Mouse (Mus musculus) MEL (cell line): ENCODE measurements around the gene Hoxd8. TPM values are rescaled to one million over a fixed set of nuclear protein-coding genes. Genes with fewer than 3 reads are reported as not detected.

Experiments
- DNase-seq: peaks from one replicate; pipeline ENCODE4 v3.0.0; 2011; ENCODE audit warnings: low read depth, low spot score
- H3K27ac ChIP-seq: 2 replicates; pipeline ENCODE4 v1.5.1; 2012; ENCODE audit warnings: low read depth, mild to moderate bottlenecking, control low read depth, low read length, moderate library complexity; ENCODE audit not compliant: control insufficient read depth
- H3K27me3 ChIP-seq, 2 experiments: fragments of 150-350 bp in 1 of 2; sonication (generic) in 1 of 2; 2 replicates each; pipeline ENCODE4 v1.6.1; 2012; ENCODE audit warnings: low read length in 2 of 2, mild to moderate bottlenecking in 2 of 2, improper control_type of control experiment in 1 of 2, moderate library complexity in 1 of 2; ENCODE audit not compliant: insufficient read depth in 2 of 2, control insufficient read depth in 1 of 2
- H3K36me3 ChIP-seq, 2 experiments: 2 replicates each; pipeline ENCODE4 v1.6.1; 2012 to 2014; ENCODE audit warnings: low read length in 2 of 2, improper control_type of control experiment in 1 of 2, inconsistent platforms in 1 of 2, mild to moderate bottlenecking in 1 of 2; ENCODE audit not compliant: insufficient read depth in 2 of 2, control insufficient read depth in 1 of 2
- H3K4me1 ChIP-seq, 2 experiments: fragments of 150-350 bp in 1 of 2; sonication (generic) in 1 of 2; 2 replicates each; pipeline ENCODE4 v1.6.1; 2012; ENCODE audit warnings: low read length in 2 of 2, improper control_type of control experiment in 1 of 2, mild to moderate bottlenecking in 1 of 2; ENCODE audit not compliant: insufficient read depth in 2 of 2, control insufficient read depth in 1 of 2
- H3K4me3 ChIP-seq, 2 experiments: fragments of 150-350 bp in 1 of 2; sonication (generic) in 1 of 2; 2 replicates each; pipeline ENCODE4 v1.5.1; 2012; ENCODE audit warnings: low read depth in 2 of 2, low read length in 2 of 2, mild to moderate bottlenecking in 2 of 2, moderate library complexity in 2 of 2, control low read depth in 1 of 2, improper control_type of control experiment in 1 of 2; ENCODE audit not compliant: control insufficient read depth in 1 of 2, insufficient read depth in 1 of 2
- H3K79me2 ChIP-seq: 2 replicates; pipeline ENCODE4 v1.6.1; 2012; ENCODE audit warnings: mild to moderate bottlenecking, low read length, moderate library complexity; ENCODE audit not compliant: control insufficient read depth, poor library complexity, insufficient read depth
- H3K9ac ChIP-seq: 2 replicates; pipeline ENCODE4 v1.6.1; 2012; ENCODE audit warnings: low read depth, mild to moderate bottlenecking, control low read depth, low read length, moderate library complexity; ENCODE audit not compliant: control insufficient read depth, poor library complexity, severe bottlenecking
- H3K9me3 ChIP-seq: fragments of 150-350 bp; sonication (generic); replicated peaks from 2 replicates; pipeline ENCODE4 v1.6.1; 2012; ENCODE audit warnings: mild to moderate bottlenecking, low read length, improper control_type of control experiment, moderate library complexity; ENCODE audit not compliant: insufficient read depth
- BHLHE40 ChIP-seq: IDR thresholded peaks from 2 replicates; pipeline ENCODE4 v1.6.1; 2012; ENCODE audit warnings: low read depth, mild to moderate bottlenecking, inconsistent platforms, low read length, improper control_type of control experiment, borderline replicate concordance
- CTCF ChIP-seq, 3 experiments: IDR thresholded peaks in 2 of 3; conservative IDR thresholded peaks in 1 of 3; 2 replicates each; pipeline ENCODE4 v1.5.1; 2011 to 2012; ENCODE audit warnings: low read length in 3 of 3, low read depth in 2 of 3, mild to moderate bottlenecking in 2 of 3, improper control_type of control experiment in 1 of 3, inconsistent platforms in 1 of 3, mixed read lengths in 1 of 3, moderate library complexity in 1 of 3; ENCODE audit not compliant: control insufficient read depth in 1 of 3, insufficient read depth in 1 of 3, poor library complexity in 1 of 3, severe bottlenecking in 1 of 3
- ELF1 ChIP-seq: IDR thresholded peaks from 2 replicates; pipeline ENCODE4 v1.6.1; 2014; ENCODE audit warnings: low read depth, mild to moderate bottlenecking, inconsistent platforms, low read length, improper control_type of control experiment, moderate library complexity
- EP300 ChIP-seq, 2 experiments: IDR thresholded peaks; 2 replicates each; pipeline ENCODE4 v1.6.1; 2011; ENCODE audit warnings: improper control_type of control experiment in 2 of 2, low read length in 2 of 2, low read depth in 1 of 2, mild to moderate bottlenecking in 1 of 2
- GABPA ChIP-seq: IDR thresholded peaks from 2 replicates; pipeline ENCODE4 v1.6.1; 2012; ENCODE audit warnings: low read depth, mild to moderate bottlenecking, inconsistent platforms, low read length, improper control_type of control experiment, moderate library complexity
- JUND ChIP-seq: IDR thresholded peaks from 2 replicates; pipeline ENCODE4 v1.6.1; 2011; ENCODE audit warnings: low read depth, mild to moderate bottlenecking, improper control_type of control experiment, low read length
- KAT2A ChIP-seq: conservative IDR thresholded peaks from 2 replicates; pipeline ENCODE4 v1.6.1; 2012; ENCODE audit warnings: low read depth, low read length, improper control_type of control experiment, inconsistent platforms
- MAX ChIP-seq: IDR thresholded peaks from 2 replicates; pipeline ENCODE4 v1.6.1; 2011; ENCODE audit warnings: low read length, improper control_type of control experiment
- MAZ ChIP-seq: IDR thresholded peaks from 2 replicates; pipeline ENCODE4 v1.6.1; 2012; ENCODE audit warnings: low read depth, mild to moderate bottlenecking, inconsistent platforms, low read length, improper control_type of control experiment
- MEF2A ChIP-seq: IDR thresholded peaks from 2 replicates; pipeline ENCODE4 v1.6.1; 2014; ENCODE audit warnings: low read depth, mild to moderate bottlenecking, inconsistent platforms, low read length, improper control_type of control experiment; ENCODE audit not compliant: poor library complexity, insufficient replicate concordance, severe bottlenecking; ENCODE audit errors: extremely low read depth
- MYB ChIP-seq: IDR thresholded peaks from 2 replicates; pipeline ENCODE4 v1.6.1; 2011; ENCODE audit warnings: mild to moderate bottlenecking, low read depth, low read length, improper control_type of control experiment
- MYC ChIP-seq: IDR thresholded peaks from 2 replicates; pipeline ENCODE4 v1.6.1; 2011; ENCODE audit warnings: low read depth, mild to moderate bottlenecking, low read length, improper control_type of control experiment, moderate library complexity
- POLR2AphosphoS2 ChIP-seq: IDR thresholded peaks from 2 replicates; pipeline ENCODE4 v1.6.1; 2011; ENCODE audit warnings: low read length, improper control_type of control experiment
- POLR2AphosphoS5 ChIP-seq: IDR thresholded peaks from 2 replicates; pipeline ENCODE4 v1.6.1; 2012; ENCODE audit warnings: low read depth, borderline replicate concordance, mild to moderate bottlenecking, inconsistent platforms, low read length, moderate library complexity, mixed read lengths
- RAD21 ChIP-seq: IDR thresholded peaks from 2 replicates; pipeline ENCODE4 v1.6.1; 2011; ENCODE audit warnings: mild to moderate bottlenecking, low read depth, low read length, improper control_type of control experiment
- RCOR1 ChIP-seq: IDR thresholded peaks from 2 replicates; pipeline ENCODE4 v1.6.1; 2012; ENCODE audit warnings: low read depth, mild to moderate bottlenecking, inconsistent platforms, low read length, improper control_type of control experiment
- SMC3 ChIP-seq: IDR thresholded peaks from 2 replicates; pipeline ENCODE4 v1.6.1; 2011; ENCODE audit warnings: low read depth, low read length, improper control_type of control experiment
- TCF12 ChIP-seq: IDR thresholded peaks from 2 replicates; pipeline ENCODE4 v1.6.1; 2014; ENCODE audit warnings: low read depth, mild to moderate bottlenecking, inconsistent platforms, low read length, improper control_type of control experiment, moderate library complexity
- UBTF ChIP-seq: IDR thresholded peaks from 2 replicates; pipeline ENCODE4 v1.6.1; 2012; ENCODE audit warnings: low read depth, mild to moderate bottlenecking, inconsistent platforms, low read length, improper control_type of control experiment, moderate library complexity, borderline replicate concordance; ENCODE audit not compliant: insufficient read depth
- USF1 ChIP-seq: IDR thresholded peaks from 2 replicates; pipeline ENCODE4 v1.6.1; 2014; ENCODE audit warnings: low read depth, mild to moderate bottlenecking, inconsistent platforms, low read length, improper control_type of control experiment, moderate library complexity
- polyA plus RNA-seq, 2 experiments: library from polyadenylated mRNA; stranded (reverse) in 1 of 2; unstranded in 1 of 2; fragments of >175 nt in 1 of 2; fragments of >200 nt in 1 of 2; gene quantifications; 2 replicates each; pipeline versions ENCODE4 v1.2.1 to v1.2.4; 2012; ENCODE audit warnings: low replicate concordance in 2 of 2, low read depth in 1 of 2; ENCODE audit not compliant: insufficient read length in 2 of 2, insufficient read depth in 1 of 2, missing spikeins in 1 of 2
- total RNA-seq: library from RNA; depleted of rRNA; stranded (reverse); fragments of 300-350 nt; gene quantifications from 2 replicates; pipeline ENCODE4 v1.2.3, GENCODE M21; 2012

The Hoxd8 gene
- total and polyA plus RNA-seq, 3 experiments: 4.7 to 7.4 TPM; not detected in 1

- Histone ChIP-seq H3K27me3 (peaks cover 0 to 2% of the 10 kb centered on the region in 2 experiments; a peak in 3 of 4 replicates), H3K4me1 (no peaks in the 10 kb centered on the region), H3K79me2 (no peaks in the 10 kb centered on the region), H3K9ac (no peak overlapping the region), H3K4me3 (no peak overlapping the region), H3K9me3 (no peaks in the 10 kb centered on the region), H3K36me3 (no peaks in the 10 kb centered on the region), H3K27ac (no peak overlapping the region)
- no peak for DNase-seq
- TF ChIP-seq RAD21: no peak
- TF ChIP-seq GABPA: no peak
- no peak for TF ChIP-seq CTCF (IDR thresholded peaks at IDR 0.05 in 2 of 3, conservative IDR thresholded peaks at IDR 0.05 in 1 of 3; ENCODE audit: control insufficient read depth in 1 of 3, insufficient read depth in 1 of 3, low read depth in 2 of 3, low read length in 3 of 3, poor library complexity in 1 of 3, severe bottlenecking in 1 of 3)
- no peak for TF ChIP-seq RCOR1
- TF ChIP-seq BHLHE40: no peak
- TF ChIP-seq JUND: no peak
- no peak for TF ChIP-seq POLR2AphosphoS2
- no peak for TF ChIP-seq UBTF
- no peak for TF ChIP-seq POLR2AphosphoS5
- TF ChIP-seq ELF1: no peak
- TF ChIP-seq SMC3: no peak
- TF ChIP-seq KAT2A: no peak
- TF ChIP-seq USF1: no peak
- TF ChIP-seq MEF2A: no peak
- TF ChIP-seq MYC: no peak
- TF ChIP-seq MYB: no peak
- no peak for TF ChIP-seq TCF12
- no peak for TF ChIP-seq MAX
- TF ChIP-seq MAZ: no peak
These were observed 35.5 kb downstream of the Hoxd8 start for GRCm38 (mm10) chr2:74739869-74740268.

GRCm38 (mm10) chr2:74740311-74741091 is 36.1 kb downstream of the Hoxd8 start:
- Histone ChIP-seq H3K36me3 (no peaks in the 10 kb centered on the region), H3K9ac (no peak overlapping the region), H3K9me3 (no peaks in the 10 kb centered on the region), H3K4me3 (no peak overlapping the region), H3K4me1 (no peaks in the 10 kb centered on the region), H3K79me2 (no peaks in the 10 kb centered on the region), H3K27ac (no peak overlapping the region), H3K27me3 (peaks cover 0 to 2% of the 10 kb centered on the region in 2 experiments; a peak in 3 of 4 replicates)
- no peak for DNase-seq
- no peak for TF ChIP-seq EP300 (IDR thresholded peaks at IDR 0.05; ENCODE audit: low read depth in 1 of 2, low read length in 2 of 2)
